Mouse (Mus musculus) thymus, adult 2 months (tissue): Measurements from ENCODE around the gene Vipr1. TPM values are rescaled to one million over a fixed set of nuclear protein-coding genes. Genes with fewer than 3 reads are reported as not detected.

ENCODE experiments used
- DNase-seq: peaks from one replicate; pipeline ENCODE4 v3.0.0; 2021
- H3K27ac ChIP-seq: fragments of 200-500 bp; 2 replicates; pipeline ENCODE4 v1.5.1; 2012; ENCODE audit warnings: low read length, control low read depth; ENCODE audit not compliant: control insufficient read depth, insufficient read depth
- H3K27me3 ChIP-seq: fragments of 200-500 bp; 2 replicates; pipeline ENCODE4 v1.6.1; 2012; ENCODE audit warnings: mild to moderate bottlenecking, low read length, moderate library complexity, mixed read lengths; ENCODE audit not compliant: control insufficient read depth, insufficient read depth
- H3K36me3 ChIP-seq: fragments of 200-500 bp; 2 replicates; pipeline ENCODE4 v1.6.1; 2012; ENCODE audit warnings: mild to moderate bottlenecking, low read length, moderate library complexity; ENCODE audit not compliant: control insufficient read depth, insufficient read depth
- H3K4me1 ChIP-seq: fragments of 200-500 bp; replicated peaks from 2 replicates; pipeline ENCODE4 v1.6.1; 2012; ENCODE audit warnings: low read length; ENCODE audit not compliant: control insufficient read depth, insufficient read depth
- H3K4me3 ChIP-seq: fragments of 200-500 bp; 2 replicates; pipeline ENCODE4 v1.5.1; 2012; ENCODE audit warnings: mild to moderate bottlenecking, low read length, control low read depth, moderate library complexity; ENCODE audit not compliant: control insufficient read depth, insufficient read depth
- CTCF ChIP-seq: fragments of 200-500 bp; IDR thresholded peaks from 2 replicates; pipeline ENCODE4 v1.5.1; 2012; ENCODE audit warnings: mild to moderate bottlenecking, control low read depth, low read length, moderate library complexity, borderline replicate concordance; ENCODE audit not compliant: control insufficient read depth, poor library complexity, insufficient read depth; ENCODE audit errors: extremely low read depth
- POLR2A ChIP-seq: fragments of 200-500 bp; IDR thresholded peaks from 2 replicates; pipeline ENCODE4 v1.6.1; 2012; ENCODE audit warnings: mild to moderate bottlenecking, low read length, control low read depth, moderate library complexity; ENCODE audit not compliant: control insufficient read depth, poor library complexity, insufficient read depth; ENCODE audit errors: extremely low read depth
- WGBS: fragments of 180-500 bp; shearing (Covaris S2); methylation state at CpG from one replicate; pipeline ENCODE4 v1.1.7; 2018; 5-methylcytosine and 5-hydroxymethylcytosine counted together
- polyA plus RNA-seq: library from polyadenylated mRNA; depleted of rRNA; stranded (reverse); fragments of >200 nt; gene quantifications from 2 replicates; pipeline ENCODE4 v1.2.3, GENCODE M21; 2012; rRNA removed

Gene Vipr1
- polyA plus RNA-seq, 1 experiment = 7.0 TPM

DNA sequence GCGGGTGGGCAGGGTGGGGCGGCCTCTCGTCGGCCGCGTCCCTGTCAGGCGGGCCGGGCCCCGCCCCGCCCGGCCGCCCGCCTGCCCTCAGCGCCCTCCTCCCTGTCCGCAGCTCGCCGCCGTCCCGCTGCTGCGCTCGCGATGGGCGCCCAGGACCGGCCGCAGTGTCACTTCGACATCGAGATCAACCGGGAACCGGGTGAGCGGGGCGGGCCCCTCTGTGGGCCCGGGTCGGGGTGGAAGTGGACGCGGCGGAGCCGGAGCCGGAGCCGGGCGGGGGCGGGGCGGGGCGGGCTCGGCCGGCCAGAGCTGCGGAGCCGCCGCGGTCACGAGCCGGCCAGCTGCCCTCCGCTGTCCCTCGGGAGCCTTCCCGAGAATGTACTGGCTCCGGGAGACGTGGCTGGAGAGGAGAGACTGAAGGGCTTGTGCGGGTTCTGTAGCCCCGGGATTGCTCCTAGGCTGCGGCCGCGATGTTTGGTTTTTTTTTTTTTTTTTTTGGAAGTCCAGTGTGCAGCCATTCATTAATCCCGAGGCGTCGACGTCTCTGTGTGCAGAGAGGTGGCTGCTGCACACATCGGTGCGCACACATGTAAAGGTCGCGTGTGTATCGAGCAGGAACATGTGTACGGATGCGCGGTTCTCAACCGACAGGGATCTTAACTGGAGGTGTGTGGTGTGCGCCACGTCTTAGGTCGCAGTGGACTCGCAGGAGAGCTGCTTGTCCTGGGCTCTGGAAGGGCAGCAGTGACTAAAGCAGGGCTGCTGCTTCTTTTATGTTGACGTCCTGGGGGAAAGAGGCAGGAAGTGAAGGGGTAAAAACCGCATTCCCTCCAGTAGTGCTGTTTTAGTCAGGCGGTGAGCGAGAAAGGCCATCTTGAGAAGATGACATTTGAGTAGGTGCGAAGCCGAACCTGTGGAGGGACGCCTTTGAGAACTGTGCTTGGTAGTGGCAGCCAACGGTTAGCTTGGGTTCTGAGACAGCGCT is 77.1 kb downstream of the Vipr1 start:
- no peak for TF ChIP-seq POLR2A
- no peak for TF ChIP-seq CTCF
- Histone ChIP-seq H3K27ac (peak overlapping the region; percentile 11; the same call in 1 of the 2 replicates), H3K4me3 (peak overlapping the region; percentile 67), H3K4me1 (peaks cover 9% of the 10 kb centered on the region), H3K36me3 (no peaks in the 10 kb centered on the region), H3K27me3 (no peaks in the 10 kb centered on the region)
- DNase-seq = peak; percentile 25
- WGBS = under 1% methylated on average over 71 of the region's 87 CpGs

Other genes starting within 250 kb of the Vipr1 start
- 7.0 and 7.7 TPM in 2 replicates for gene Cck, start 147.0 kb upstream of the Vipr1 start, polyA plus RNA-seq
- gene Lyzl4, start 620 bp upstream of the Vipr1 start, polyA plus RNA-seq = 0.31 and 0.62 TPM in 2 replicates
- 43.6 and 49.2 TPM in 2 replicates for gene Sec22c, start 62.8 kb downstream of the Vipr1 start, polyA plus RNA-seq
- gene Ss18l2, start 67.6 kb downstream of the Vipr1 start, polyA plus RNA-seq = 18.2 and 28.4 TPM in 2 replicates
- gene Nktr, start 76.5 kb downstream of the Vipr1 start, polyA plus RNA-seq = 93.3 and 95.4 TPM in 2 replicates
- gene Zfp651, start 116.6 kb downstream of the Vipr1 start, polyA plus RNA-seq = 6.9 and 12.2 TPM in 2 replicates
- gene Klhl40, start 134.9 kb downstream of the Vipr1 start, polyA plus RNA-seq = 0.89 and 0.93 TPM in 2 replicates
- gene Hhatl, start 149.8 kb downstream of the Vipr1 start, polyA plus RNA-seq = 1.1 and 12.5 TPM in 2 replicates
- gene Ccdc13, start 196.7 kb downstream of the Vipr1 start, polyA plus RNA-seq = 0.18 and 0.34 TPM in 2 replicates
- 9.1 and 17.6 TPM in 2 replicates for gene Higd1a, start 215.6 kb downstream of the Vipr1 start, polyA plus RNA-seq